Mouse (Mus musculus) spleen, adult 2 months (tissue): ENCODE data around the gene C330021F23Rik.

Experiments used
- CTCF ChIP-seq: fragments of 200-500 bp; IDR thresholded peaks from 2 replicates; pipeline ENCODE4 v1.5.1; 2011; ENCODE audit warnings: mild to moderate bottlenecking, inconsistent platforms; ENCODE audit not compliant: insufficient read depth, insufficient read length, insufficient replicate concordance; ENCODE audit errors: extremely low read depth
- POLR2A ChIP-seq: fragments of 200-500 bp; IDR thresholded peaks from 2 replicates; pipeline ENCODE4 v1.6.1; 2011; ENCODE audit warnings: low read depth, low read length, inconsistent platforms

DNA sequence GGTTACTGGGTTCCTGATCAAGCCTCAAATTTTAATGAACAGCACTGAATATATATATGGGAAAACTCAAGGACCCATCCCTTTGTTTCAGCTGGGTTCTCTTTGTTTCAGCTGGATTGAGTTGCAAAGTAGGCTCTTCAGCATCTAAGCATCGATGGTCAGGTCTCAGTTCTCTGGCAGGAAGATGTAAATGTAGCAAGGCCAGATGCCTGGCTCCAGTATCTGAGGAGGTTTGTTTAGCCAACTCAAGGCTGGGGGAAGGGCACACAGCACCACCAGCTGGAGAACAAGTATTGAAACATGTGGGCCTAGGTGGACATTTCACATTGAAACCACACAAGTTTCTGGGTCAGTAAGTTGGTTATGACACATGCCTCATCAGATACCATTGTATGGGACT, 15.6 kb upstream of the C330021F23Rik start:
- TF ChIP-seq POLR2A, result no peak
- TF ChIP-seq CTCF, result no peak
